Mouse (Mus musculus) liver, embryonic 12.5 days (tissue): Measurements from ENCODE around the gene Ssxb10. TPM values are rescaled to one million over a fixed set of nuclear protein-coding genes. Genes with fewer than 3 reads are reported as not detected.
"Not testable (repeated sequence)": the region's sequence is repeated elsewhere in the genome, so short reads cannot be mapped to it uniquely, and the experiment has no call there.

Experiments
- ATAC-seq: fragments of 200-750 bp; cut with Nextera tagmentation; 2 replicates; pipeline ENCODE4 v1.8.0; 2017; ENCODE audit warnings: moderate number of reproducible peaks, mild to moderate bottlenecking, moderate library complexity
- H3K27ac ChIP-seq: fragments of 300-500 bp; sonication (generic); 2 replicates; pipeline ENCODE4 v1.5.1; 2016; ENCODE audit warnings: mild to moderate bottlenecking
- H3K27me3 ChIP-seq: fragments of 300-500 bp; sonication (generic); replicated peaks from 2 replicates; pipeline ENCODE4 v1.6.1; 2016; ENCODE audit warnings: mild to moderate bottlenecking, moderate library complexity
- H3K36me3 ChIP-seq: fragments of 300-500 bp; sonication (generic); 2 replicates; pipeline ENCODE4 v1.6.1; 2016; ENCODE audit warnings: mild to moderate bottlenecking, moderate library complexity
- H3K4me1 ChIP-seq: fragments of 300-500 bp; sonication (generic); 2 replicates; pipeline ENCODE4 v1.6.1; 2016
- H3K4me2 ChIP-seq: fragments of 300-500 bp; sonication (generic); 2 replicates; pipeline ENCODE4 v1.6.1; 2016; ENCODE audit warnings: mild to moderate bottlenecking, moderate library complexity
- H3K4me3 ChIP-seq: fragments of 300-500 bp; sonication (generic); 2 replicates; pipeline ENCODE4 v1.5.1; 2016; ENCODE audit warnings: mild to moderate bottlenecking, moderate library complexity
- H3K9ac ChIP-seq: fragments of 300-500 bp; sonication (generic); 2 replicates; pipeline ENCODE4 v1.6.1; 2016; ENCODE audit warnings: mild to moderate bottlenecking, moderate library complexity
- H3K9me3 ChIP-seq: fragments of 300-500 bp; sonication (generic); replicated peaks from 2 replicates; pipeline ENCODE4 v1.6.1; 2016; ENCODE audit warnings: mild to moderate bottlenecking, moderate library complexity
- WGBS: fragments of 180-500 bp; shearing (Covaris S2); methylation state at CpG from one replicate; pipeline ENCODE4 v1.1.7; 2016; ENCODE audit not compliant: insufficient replicate concordance; 5-methylcytosine and 5-hydroxymethylcytosine counted together
- polyA plus RNA-seq: library from polyadenylated mRNA; unstranded; fragments of >200 nt; fragmentation: Nextera tagmentation; extraction: Ambion mirVana; gene quantifications from 2 replicates; pipeline ENCODE4 v1.2.1, GENCODE M21; 2016

Ssxb10 gene
- not detected in 2 replicates for polyA plus RNA-seq

DNA sequence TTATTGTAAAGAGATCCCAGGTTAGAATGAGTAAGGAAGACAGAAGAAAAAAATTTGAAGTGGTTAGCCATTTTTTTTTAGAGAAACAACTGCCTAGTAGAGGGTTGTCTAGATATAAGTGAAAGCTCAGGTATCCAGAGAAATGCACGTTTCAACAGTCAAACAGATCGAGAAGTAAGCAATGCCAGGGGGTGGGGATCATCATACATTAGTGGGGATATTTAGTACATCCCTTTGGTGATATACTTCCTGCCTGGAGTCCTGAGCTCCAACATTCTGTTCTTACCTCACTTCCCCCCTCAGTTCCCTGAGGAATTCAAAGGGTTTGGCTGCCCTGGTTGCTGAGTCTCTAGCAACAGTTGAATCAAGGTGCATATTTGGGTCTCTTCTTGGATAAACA lies at the start of gene Ssxb10:
TSS of gene Ssxb10 (plus strand) at position 301 of the 400 bp plus-strand sequence.
- 0 out of 2 replicates have a peak, but pooled peaks cover 4% of the 10 kb centered on the region for H3K9me3 ChIP-seq
- no peak within 1 kb of the TSS for H3K4me2 ChIP-seq
- no peak for ATAC-seq
- no peak within 1 kb of the TSS for H3K9ac ChIP-seq
- no peak within 1 kb of the TSS for H3K27ac ChIP-seq
- H3K4me3 ChIP-seq, result no peak within 1 kb of the TSS
- no peaks in the 10 kb centered on the region for H3K27me3 ChIP-seq
- no peaks in the 10 kb centered on the region for H3K36me3 ChIP-seq
- 26% methylated on average over 2 of the region's 2 CpGs for WGBS
- H3K4me1 ChIP-seq, result no peaks in the 10 kb centered on the region

DNA sequence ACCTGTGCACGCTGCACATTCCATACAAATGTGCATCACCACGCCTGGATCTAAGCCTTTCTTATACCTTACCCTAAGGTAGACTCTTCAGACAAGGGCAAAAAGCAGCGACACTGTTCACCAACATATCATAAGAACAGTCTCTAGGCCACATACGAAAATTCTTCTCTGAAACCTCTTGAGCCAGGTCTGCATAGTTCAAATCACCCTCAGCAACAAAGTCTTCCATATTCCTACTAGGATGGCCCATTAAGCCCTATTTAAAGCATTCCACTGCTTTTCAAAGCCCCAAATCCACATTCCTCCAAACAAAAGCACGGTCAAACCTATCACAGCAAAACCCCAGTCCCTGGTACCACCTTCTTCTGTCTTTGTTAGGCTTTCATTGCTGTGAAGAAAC lies 38.6 kb upstream of the Ssxb10 start:
- no peaks in the 10 kb centered on the region for H3K36me3 ChIP-seq
- no peak overlapping the region for H3K4me3 ChIP-seq
- H3K27ac ChIP-seq, result no peak overlapping the region
- no peak for ATAC-seq
- no peak overlapping the region for H3K4me2 ChIP-seq
- 65% methylated on average over 5 of the region's 5 CpGs for WGBS
- no peaks in the 10 kb centered on the region for H3K27me3 ChIP-seq
- H3K9me3 ChIP-seq, result no peaks in the 10 kb centered on the region
- H3K4me1 ChIP-seq, result no peaks in the 10 kb centered on the region
- H3K9ac ChIP-seq, result no peak overlapping the region

DNA sequence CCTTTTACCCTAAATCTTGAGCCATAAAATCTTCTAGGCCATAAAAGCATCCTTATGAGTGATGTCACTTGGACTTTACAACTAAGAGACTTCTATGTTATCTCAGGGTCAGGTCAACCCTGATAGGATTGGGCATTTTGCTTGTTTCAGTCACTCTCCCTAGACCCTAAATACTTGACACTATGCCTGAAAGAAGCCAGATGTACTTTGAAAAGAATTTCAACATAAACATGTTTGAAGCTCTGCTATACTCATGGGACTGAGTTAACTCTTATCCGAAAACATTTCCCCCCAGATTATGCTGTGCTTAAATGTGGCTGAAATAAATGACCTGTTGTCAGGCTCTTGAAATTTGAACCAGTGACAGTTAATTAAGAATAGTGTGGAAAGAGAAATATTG lies 17.9 kb upstream of the Ssxb10 start:
- no peak overlapping the region for H3K4me3 ChIP-seq
- ATAC-seq, result no peak
- no peaks in the 10 kb centered on the region for H3K36me3 ChIP-seq
- no peak overlapping the region for H3K9ac ChIP-seq
- no peak overlapping the region for H3K27ac ChIP-seq
- no peaks in the 10 kb centered on the region for H3K27me3 ChIP-seq
- H3K4me1 ChIP-seq, result no peaks in the 10 kb centered on the region
- WGBS, result 71% methylated on average over 1 of the region's 1 CpGs
- H3K4me2 ChIP-seq, result no peak overlapping the region
- no peaks in the 10 kb centered on the region for H3K9me3 ChIP-seq

DNA sequence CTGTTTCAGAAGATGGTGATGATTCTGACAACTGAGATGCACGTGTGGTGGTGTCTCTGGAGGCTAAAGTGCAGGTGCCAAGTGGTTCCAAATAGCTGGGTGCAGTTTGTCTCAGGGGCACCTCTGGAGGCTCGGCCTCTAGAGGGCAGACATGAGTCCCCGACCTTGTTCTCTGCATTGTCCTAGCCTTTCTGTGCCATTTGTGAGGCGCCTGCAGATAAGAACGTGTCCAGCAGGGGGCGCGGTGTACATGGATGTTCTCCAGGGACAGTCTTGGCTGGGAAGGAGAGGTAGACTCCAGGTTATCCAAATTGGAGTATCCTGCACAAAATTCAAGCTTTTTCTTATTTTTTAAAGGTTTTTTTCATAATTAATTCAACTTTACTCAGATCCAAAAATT lies 12.3 kb upstream of the Ssxb10 start:
- H3K36me3 ChIP-seq, ATAC-seq, H3K4me3 ChIP-seq, H3K27ac ChIP-seq, H3K4me2 ChIP-seq, H3K4me1 ChIP-seq, H3K27me3 ChIP-seq, H3K9ac ChIP-seq, H3K9me3 ChIP-seq: not testable (repeated sequence)
- WGBS, result 2% methylated on average over 7 of the region's 7 CpGs

DNA sequence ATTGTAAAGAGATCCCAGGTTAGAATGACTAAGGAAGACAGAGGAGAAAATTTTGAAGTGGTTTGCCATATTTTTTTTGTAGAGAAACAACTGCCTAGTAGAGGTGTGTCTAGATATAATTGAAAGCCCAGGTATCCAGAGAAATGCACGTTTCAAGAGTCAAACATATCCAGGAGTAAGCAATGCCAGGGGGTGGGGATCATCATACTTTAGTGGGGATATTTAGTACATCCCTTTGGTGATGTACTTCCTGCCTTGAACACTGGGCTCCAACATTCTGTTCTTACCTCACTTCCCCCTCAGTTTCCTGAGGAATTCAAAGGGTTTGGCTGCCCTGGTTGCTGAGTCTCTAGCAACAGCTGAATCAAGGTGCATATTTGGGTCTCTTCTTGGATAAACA lies 39.5 kb downstream of the Ssxb10 start, which contains the start of gene Ssxb9:
TSS of gene Ssxb9 (plus strand) at position 301 of the 400 bp plus-strand sequence.
- H3K9me3 ChIP-seq, H3K4me3 ChIP-seq, H3K4me1 ChIP-seq, H3K36me3 ChIP-seq, H3K4me2 ChIP-seq, H3K9ac ChIP-seq, ATAC-seq, H3K27ac ChIP-seq, H3K27me3 ChIP-seq: not testable (repeated sequence)
- 10% methylated on average over 1 of the region's 1 CpGs for WGBS

Other genes starting within 250 kb of the Ssxb10 start
- 3.2 and 3.5 TPM in 2 replicates for gene Was, start 236.9 kb upstream of the Ssxb10 start, polyA plus RNA-seq
- gene Wdr13, start 194.5 kb upstream of the Ssxb10 start, polyA plus RNA-seq, result 9.4 and 9.9 TPM in 2 replicates
- gene Rbm3, start 181.5 kb upstream of the Ssxb10 start, polyA plus RNA-seq, result 351 and 363 TPM in 2 replicates
- 6.7 and 7.0 TPM in 2 replicates for gene Tbc1d25, start 151.2 kb upstream of the Ssxb10 start, polyA plus RNA-seq
- 58.3 and 59.8 TPM in 2 replicates for gene Ebp, start 133.9 kb upstream of the Ssxb10 start, polyA plus RNA-seq
- gene Porcn, start 120.9 kb upstream of the Ssxb10 start, polyA plus RNA-seq, result 1.2 and 1.4 TPM in 2 replicates
- 42.2 and 42.6 TPM in 2 replicates for gene Ftsj1, start 75.0 kb upstream of the Ssxb10 start, polyA plus RNA-seq
- 75.0 and 77.7 TPM in 2 replicates for gene Slc38a5, start 56.3 kb upstream of the Ssxb10 start, polyA plus RNA-seq
- not detected in 2 replicates for gene Ssxb9, start 39.6 kb downstream of the Ssxb10 start, polyA plus RNA-seq
- gene Ssxb1, start 85.9 kb downstream of the Ssxb10 start, polyA plus RNA-seq, result not detected in 2 replicates
- not detected in 2 replicates for gene Ssxb2, start 134.3 kb downstream of the Ssxb10 start, polyA plus RNA-seq
- not detected in 2 replicates for gene Gm14459, start 197.5 kb downstream of the Ssxb10 start, polyA plus RNA-seq
- gene Ssxb6, start 220.8 kb downstream of the Ssxb10 start, polyA plus RNA-seq, result not detected in 2 replicates